Mouse (Mus musculus): ENCODE measurements at regions not wholly inside any gene's neighbourhood (a gene's known extent, or its start where the extent isn't known, plus 50 kb on each side); places are given as distances from the start of the nearest gene placed in this dataset.
"Not testable (repeated sequence)": the region's sequence is repeated elsewhere in the genome, so short reads cannot be mapped to it uniquely, and the experiment has no call there.

- DNase-seq = no peak
Observed at GRCm38 (mm10) chr12:77589416-77589815, 351.5 kb downstream of the Fut8 start.

GRCm38 (mm10) chr12:77594092-77594491 is 356.2 kb downstream of the Fut8 start:
- DNase-seq = no peak

- DNase-seq = no peak
Observed at GRCm38 (mm10) chr12:77594657-77595056, 356.7 kb downstream of the Fut8 start.

- DNase-seq = no peak
Observed at GRCm38 (mm10) chr12:77595821-77596220, 357.9 kb downstream of the Fut8 start.

GRCm38 (mm10) chr12:77596676-77597075 is 358.8 kb downstream of the Fut8 start:
- no peak for DNase-seq

- no peak for DNase-seq
Observed at GRCm38 (mm10) chr12:77597627-77598333, 359.9 kb downstream of the Fut8 start.

- DNase-seq = peak; percentile 32
Observed at GRCm38 (mm10) chr12:77598334-77598715, 360.4 kb downstream of the Fut8 start.

GRCm38 (mm10) chr12:77599391-77599790 is 361.5 kb downstream of the Fut8 start:
- no peak for DNase-seq

GRCm38 (mm10) chr12:77603832-77604501 is 366.0 kb downstream of the Fut8 start:
- DNase-seq = no peak

- no peak for DNase-seq
Observed at GRCm38 (mm10) chr12:77617552-77617951, 379.6 kb downstream of the Fut8 start.

- DNase-seq = no peak
Observed at GRCm38 (mm10) chr12:77622243-77622642, 384.3 kb downstream of the Fut8 start.

GRCm38 (mm10) chr12:77624323-77624722 is 386.4 kb downstream of the Fut8 start:
- DNase-seq = not testable (repeated sequence)

- DNase-seq = no peak
Observed at GRCm38 (mm10) chr12:77628358-77628850, 390.5 kb downstream of the Fut8 start.

- no peak for DNase-seq
Observed at GRCm38 (mm10) chr12:77633981-77634650, 396.2 kb downstream of the Fut8 start.

GRCm38 (mm10) chr12:77638266-77638665 is 400.3 kb downstream of the Fut8 start:
- no peak for DNase-seq

- no peak for DNase-seq
Observed at GRCm38 (mm10) chr12:77642336-77642735, 404.4 kb downstream of the Fut8 start.

- no peak for DNase-seq
Observed at GRCm38 (mm10) chr12:77647841-77648240, 409.9 kb downstream of the Fut8 start.

GRCm38 (mm10) chr12:77654282-77654681 is 416.4 kb downstream of the Fut8 start:
- DNase-seq = no peak

- no peak for DNase-seq
Observed at GRCm38 (mm10) chr12:77657060-77657459, 419.1 kb downstream of the Fut8 start.

GRCm38 (mm10) chr12:77657878-77658277 is 420.0 kb downstream of the Fut8 start:
- no peak for DNase-seq

GRCm38 (mm10) chr12:77663180-77663579 is 425.3 kb downstream of the Fut8 start:
- no peak for DNase-seq

GRCm38 (mm10) chr12:77663665-77664374 is 425.9 kb downstream of the Fut8 start:
- no peak for DNase-seq

GRCm38 (mm10) chr12:77666411-77666810 is 428.5 kb downstream of the Fut8 start:
- peak; percentile 15 for DNase-seq

Measured in thymus, postnatal 4 days (tissue).